Mouse (Mus musculus): ENCODE results near the gene Gstt3.

GRCm38 (mm10) chr10:75762413-75762812 lies 18.8 kb downstream of the Gstt3 start:
- TF ChIP-seq CTCF (conservative IDR thresholded peaks at IDR 0.05 in 1 of 2, IDR thresholded peaks at IDR 0.05 in 1 of 2; ENCODE audit: low read depth in 2 of 2, low read length in 2 of 2) (no peak), EP300 (IDR thresholded peaks at IDR 0.05; ENCODE audit: low read length) (no peak), POLR2A (IDR thresholded peaks at IDR 0.05; ENCODE audit: low read depth, low read length) (no peak), MAFK (IDR thresholded peaks at IDR 0.05; ENCODE audit: insufficient replicate concordance, low read length) (no peak), NRF1 (IDR thresholded peaks at IDR 0.05; ENCODE audit: low read depth, low read length) (no peak), ELF1 (IDR thresholded peaks at IDR 0.05; ENCODE audit: low read depth, low read length) (no peak), SIN3A (IDR thresholded peaks at IDR 0.05; ENCODE audit: low read length) (no peak)
